Mouse (Mus musculus): ENCODE data around the gene Fate1. TPM values are rescaled to one million over a fixed set of nuclear protein-coding genes. Genes with fewer than 3 reads are reported as not detected.
A peak's percentile ranks its signal among the peaks of the same experiment; 100 is the strongest.
"Not testable (repeated sequence)": the region's sequence is repeated elsewhere in the genome, so short reads cannot be mapped to it uniquely, and the experiment has no call there.

The Fate1 gene
- total RNA-seq (2015) (not detected in 2 replicates), total RNA-seq (2017) (not detected in 2 replicates)

- no peak for ATAC-seq (replicated peaks; ENCODE audit: poor library complexity)
Observed at GRCm38 (mm10) chrX:71972686-71973085, at the start of gene Fate1. Gene Fate1, plus strand, starts transcription at chrX:71972986.

- ATAC-seq (replicated peaks; ENCODE audit: poor library complexity), result peak; percentile 89
Observed at GRCm38 (mm10) chrX:71946631-71947030, 26.2 kb upstream of the Fate1 start.

GRCm38 (mm10) chrX:71958366-71958765 is 14.4 kb upstream of the Fate1 start:
- no peak for ATAC-seq (replicated peaks; ENCODE audit: poor library complexity)

- no peak for ATAC-seq (replicated peaks; ENCODE audit: poor library complexity)
Observed at GRCm38 (mm10) chrX:71962073-71963051, 10.4 kb upstream of the Fate1 start, which contains the start of gene Prrg3. Gene Prrg3, plus strand, starts transcription at chrX:71962624.

GRCm38 (mm10) chrX:71963275-71963912 is 9.4 kb upstream of the Fate1 start:
- ATAC-seq (replicated peaks; ENCODE audit: poor library complexity), result no peak

GRCm38 (mm10) chrX:71968216-71968615 is 4.6 kb upstream of the Fate1 start:
- ATAC-seq (replicated peaks; ENCODE audit: poor library complexity), result no peak

- ATAC-seq (replicated peaks; ENCODE audit: poor library complexity), result no peak
Observed at GRCm38 (mm10) chrX:71968816-71969215, 4.0 kb upstream of the Fate1 start.

GRCm38 (mm10) chrX:71971325-71971724 is 1.5 kb upstream of the Fate1 start:
- no peak for ATAC-seq (replicated peaks; ENCODE audit: poor library complexity)

GRCm38 (mm10) chrX:71977681-71978080 is 4.9 kb downstream of the Fate1 start:
- ATAC-seq (replicated peaks; ENCODE audit: poor library complexity), result not testable (repeated sequence)

GRCm38 (mm10) chrX:71980443-71980842 is 7.7 kb downstream of the Fate1 start:
- no peak for ATAC-seq (replicated peaks; ENCODE audit: poor library complexity)

GRCm38 (mm10) chrX:71981322-71981721 is 8.5 kb downstream of the Fate1 start:
- no peak for ATAC-seq (replicated peaks; ENCODE audit: poor library complexity)

- no peak for ATAC-seq (replicated peaks; ENCODE audit: poor library complexity)
Observed at GRCm38 (mm10) chrX:71983205-71983604, 10.4 kb downstream of the Fate1 start.

GRCm38 (mm10) chrX:71983775-71984174 is 11.0 kb downstream of the Fate1 start:
- ATAC-seq (replicated peaks; ENCODE audit: poor library complexity), result no peak

GRCm38 (mm10) chrX:71991549-71991948 is 18.8 kb downstream of the Fate1 start, which contains the start of gene Cnga2:
Gene Cnga2, plus strand, starts transcription at chrX:71991849.
- ATAC-seq (replicated peaks; ENCODE audit: poor library complexity), result no peak

GRCm38 (mm10) chrX:71995972-71996371 is 23.2 kb downstream of the Fate1 start:
- no peak for ATAC-seq (replicated peaks; ENCODE audit: poor library complexity)

GRCm38 (mm10) chrX:72009930-72010329 is 37.1 kb downstream of the Fate1 start:
- ATAC-seq (replicated peaks; ENCODE audit: poor library complexity), result no peak

- ATAC-seq (replicated peaks; ENCODE audit: poor library complexity), result no peak
Observed at GRCm38 (mm10) chrX:72012236-72012635, 39.5 kb downstream of the Fate1 start.

GRCm38 (mm10) chrX:72012804-72013203 is 40.0 kb downstream of the Fate1 start:
- no peak for ATAC-seq (replicated peaks; ENCODE audit: poor library complexity)

GRCm38 (mm10) chrX:72022241-72022640 is 49.5 kb downstream of the Fate1 start:
- ATAC-seq (replicated peaks; ENCODE audit: poor library complexity), result no peak

GRCm38 (mm10) chrX:72022750-72023398 is 50.1 kb downstream of the Fate1 start:
- peak; percentile 57; the same call in 1 of the 2 replicates for ATAC-seq (replicated peaks; ENCODE audit: poor library complexity)

GRCm38 (mm10) chrX:72023542-72023941 is 50.8 kb downstream of the Fate1 start:
- ATAC-seq (replicated peaks; ENCODE audit: poor library complexity), result no peak
